Mouse (Mus musculus): ENCODE measurements around the gene Isca2. TPM values are rescaled to one million over a fixed set of nuclear protein-coding genes. Genes with fewer than 3 reads are reported as not detected.

The Isca2 gene
- polyA plus RNA-seq, 1 experiment from 2014 or later, result 171 TPM

- 77% methylated on average over 10 of the region's 10 CpGs for WGBS
- Histone ChIP-seq H3K9me3 (ENCODE audit: control insufficient read depth, low read length) (no peaks in the 10 kb centered on the region), H3K9ac (ENCODE audit: low read length) (no peak overlapping the region), H3K36me3 (ENCODE audit: control insufficient read depth, insufficient read depth, low read length) (no peaks in the 10 kb centered on the region), H3K4me3 (ENCODE audit: low read depth, low read length) (no peak overlapping the region), H3K27me3 (ENCODE audit: control insufficient read depth, insufficient read depth, low read length) (no peaks in the 10 kb centered on the region; the same call in 1 of the 2 replicates), H3K27ac (ENCODE audit: low read depth, low read length) (no peak overlapping the region), H3K4me1 (ENCODE audit: control insufficient read depth, insufficient read depth, low read length) (peaks cover 7% of the 10 kb centered on the region), H3K4me2 (no peak overlapping the region)
- ATAC-seq (ENCODE audit: low FRiP score), result no peak
- no peak for DNase-seq (ENCODE audit: low spot score, missing footprints)
Observed at GRCm38 (mm10) chr12:84790853-84791252, 17.8 kb downstream of the Isca2 start.

- no peak overlapping the region for H3K4me3 ChIP-seq (ENCODE audit: low read depth, low read length)
- ATAC-seq (ENCODE audit: low FRiP score), result no peak
- H3K9ac ChIP-seq (ENCODE audit: low read length), result no peak overlapping the region
- no peaks in the 10 kb centered on the region for H3K36me3 ChIP-seq (ENCODE audit: control insufficient read depth, insufficient read depth, low read length)
- no peak overlapping the region for H3K27ac ChIP-seq (ENCODE audit: low read depth, low read length)
- H3K4me1 ChIP-seq (ENCODE audit: control insufficient read depth, insufficient read depth, low read length), result no peaks in the 10 kb centered on the region
- DNase-seq (ENCODE audit: low spot score, missing footprints), result no peak
- H3K27me3 ChIP-seq (ENCODE audit: control insufficient read depth, insufficient read depth, low read length), result no peaks in the 10 kb centered on the region; the same call in 1 of the 2 replicates
- 76% methylated on average over 4 of the region's 4 CpGs for WGBS
- no peaks in the 10 kb centered on the region for H3K9me3 ChIP-seq (ENCODE audit: control insufficient read depth, low read length)
- H3K4me2 ChIP-seq, result no peak overlapping the region
Observed at GRCm38 (mm10) chr12:84792629-84793028, 19.6 kb downstream of the Isca2 start.

- DNase-seq (ENCODE audit: low spot score, missing footprints), result no peak
- no peak for ATAC-seq (ENCODE audit: low FRiP score)
Observed at GRCm38 (mm10) chr12:84794647-84795046, 21.6 kb downstream of the Isca2 start.

GRCm38 (mm10) chr12:84799086-84799485, 26.0 kb downstream of the Isca2 start:
- Histone ChIP-seq H3K27me3 (ENCODE audit: control insufficient read depth, insufficient read depth, low read length) (no peaks in the 10 kb centered on the region), H3K4me3 (ENCODE audit: low read depth, low read length) (no peak overlapping the region), H3K9me3 (ENCODE audit: control insufficient read depth, low read length) (no peaks in the 10 kb centered on the region), H3K36me3 (ENCODE audit: control insufficient read depth, insufficient read depth, low read length) (no peaks in the 10 kb centered on the region), H3K27ac (ENCODE audit: low read depth, low read length) (no peak overlapping the region), H3K4me2 (no peak overlapping the region), H3K9ac (ENCODE audit: low read length) (no peak overlapping the region), H3K4me1 (ENCODE audit: control insufficient read depth, insufficient read depth, low read length) (no peaks in the 10 kb centered on the region)
- no peak for ATAC-seq (ENCODE audit: low FRiP score)
- no peak for DNase-seq (ENCODE audit: low spot score, missing footprints)
- 92% methylated on average over 13 of the region's 13 CpGs for WGBS

More at GRCm38 (mm10) chr12:84794647-84795046, 21.6 kb downstream of the Isca2 start:
- Histone ChIP-seq H3K4me1 (ENCODE audit: control insufficient read depth, insufficient read depth, low read length) (no peaks in the 10 kb centered on the region), H3K27ac (ENCODE audit: low read depth, low read length) (no peak overlapping the region), H3K36me3 (ENCODE audit: control insufficient read depth, insufficient read depth, low read length) (no peaks in the 10 kb centered on the region), H3K27me3 (ENCODE audit: control insufficient read depth, insufficient read depth, low read length) (no peaks in the 10 kb centered on the region), H3K4me3 (ENCODE audit: low read depth, low read length) (no peak overlapping the region), H3K9ac (ENCODE audit: low read length) (no peak overlapping the region), H3K9me3 (ENCODE audit: control insufficient read depth, low read length) (no peaks in the 10 kb centered on the region), H3K4me2 (no peak overlapping the region)
- 87% methylated on average over 8 of the region's 8 CpGs for WGBS

- H3K27me3 ChIP-seq (ENCODE audit: control insufficient read depth, insufficient read depth, low read length), result no peaks in the 10 kb centered on the region
- no peak overlapping the region for H3K4me2 ChIP-seq
- ATAC-seq (ENCODE audit: low FRiP score) (no peak), DNase-seq (ENCODE audit: low spot score, missing footprints) (no peak)
- H3K4me3 ChIP-seq (ENCODE audit: low read depth, low read length), result no peak overlapping the region
- no peaks in the 10 kb centered on the region for H3K4me1 ChIP-seq (ENCODE audit: control insufficient read depth, insufficient read depth, low read length)
- no peak overlapping the region for H3K9ac ChIP-seq (ENCODE audit: low read length)
- H3K36me3 ChIP-seq (ENCODE audit: control insufficient read depth, insufficient read depth, low read length), result no peaks in the 10 kb centered on the region
- 78% methylated on average over 4 of the region's 4 CpGs for WGBS
- H3K27ac ChIP-seq (ENCODE audit: low read depth, low read length), result no peak overlapping the region
- no peaks in the 10 kb centered on the region for H3K9me3 ChIP-seq (ENCODE audit: control insufficient read depth, low read length)
Observed at GRCm38 (mm10) chr12:84800419-84800818, 27.4 kb downstream of the Isca2 start.

- H3K9me3 ChIP-seq (ENCODE audit: control insufficient read depth, low read length), result no peaks in the 10 kb centered on the region
- no peaks in the 10 kb centered on the region for H3K36me3 ChIP-seq (ENCODE audit: control insufficient read depth, insufficient read depth, low read length)
- 86% methylated on average over 13 of the region's 13 CpGs for whole genome bisulfite sequencing
- H3K27ac ChIP-seq (ENCODE audit: low read depth, low read length), result no peak overlapping the region
- H3K4me1 ChIP-seq (ENCODE audit: control insufficient read depth, insufficient read depth, low read length), result no peaks in the 10 kb centered on the region
- DNase-seq (ENCODE audit: low spot score, missing footprints) (no peak), ATAC-seq (ENCODE audit: low FRiP score) (no peak)
- H3K4me3 ChIP-seq (ENCODE audit: low read depth, low read length), result no peak overlapping the region
- H3K27me3 ChIP-seq (ENCODE audit: control insufficient read depth, insufficient read depth, low read length), result no peaks in the 10 kb centered on the region
- no peak overlapping the region for H3K4me2 ChIP-seq
- H3K9ac ChIP-seq (ENCODE audit: low read length), result no peak overlapping the region
Observed at GRCm38 (mm10) chr12:84801532-84802110, 28.6 kb downstream of the Isca2 start.

GRCm38 (mm10) chr12:84802625-84803024, 29.6 kb downstream of the Isca2 start:
- DNase-seq (ENCODE audit: low spot score, missing footprints) (no peak), ATAC-seq (ENCODE audit: low FRiP score) (no peak)
- Histone ChIP-seq H3K9ac (ENCODE audit: low read length) (no peak overlapping the region), H3K4me2 (no peak overlapping the region), H3K4me1 (ENCODE audit: control insufficient read depth, insufficient read depth, low read length) (no peaks in the 10 kb centered on the region), H3K27me3 (ENCODE audit: control insufficient read depth, insufficient read depth, low read length) (no peaks in the 10 kb centered on the region), H3K4me3 (ENCODE audit: low read depth, low read length) (no peak overlapping the region), H3K9me3 (ENCODE audit: control insufficient read depth, low read length) (no peaks in the 10 kb centered on the region), H3K36me3 (ENCODE audit: control insufficient read depth, insufficient read depth, low read length) (no peaks in the 10 kb centered on the region), H3K27ac (ENCODE audit: low read depth, low read length) (no peak overlapping the region)
- 85% methylated on average over 3 of the region's 3 CpGs for WGBS

GRCm38 (mm10) chr12:84805228-84805842, 32.3 kb downstream of the Isca2 start:
- no peak overlapping the region for H3K9ac ChIP-seq (ENCODE audit: low read length)
- 79% methylated on average over 9 of the region's 9 CpGs for WGBS
- DNase-seq (ENCODE audit: low spot score, missing footprints) (no peak), ATAC-seq (ENCODE audit: low FRiP score) (no peak)
- H3K4me2 ChIP-seq, result no peak overlapping the region
- no peaks in the 10 kb centered on the region for H3K27me3 ChIP-seq (ENCODE audit: control insufficient read depth, insufficient read depth, low read length)
- H3K4me3 ChIP-seq (ENCODE audit: low read depth, low read length), result no peak overlapping the region
- H3K4me1 ChIP-seq (ENCODE audit: control insufficient read depth, insufficient read depth, low read length), result no peaks in the 10 kb centered on the region
- H3K27ac ChIP-seq (ENCODE audit: low read depth, low read length), result no peak overlapping the region
- H3K9me3 ChIP-seq (ENCODE audit: control insufficient read depth, low read length), result no peaks in the 10 kb centered on the region
- H3K36me3 ChIP-seq (ENCODE audit: control insufficient read depth, insufficient read depth, low read length), result no peaks in the 10 kb centered on the region

GRCm38 (mm10) chr12:84806010-84806409, 33.0 kb downstream of the Isca2 start:
- no peak overlapping the region for H3K9ac ChIP-seq (ENCODE audit: low read length)
- ATAC-seq (ENCODE audit: low FRiP score) (no peak), DNase-seq (ENCODE audit: low spot score, missing footprints) (no peak)
- no peak overlapping the region for H3K4me3 ChIP-seq (ENCODE audit: low read depth, low read length)
- H3K9me3 ChIP-seq (ENCODE audit: control insufficient read depth, low read length), result no peaks in the 10 kb centered on the region
- H3K27ac ChIP-seq (ENCODE audit: low read depth, low read length), result no peak overlapping the region
- no peaks in the 10 kb centered on the region for H3K4me1 ChIP-seq (ENCODE audit: control insufficient read depth, insufficient read depth, low read length)
- H3K27me3 ChIP-seq (ENCODE audit: control insufficient read depth, insufficient read depth, low read length), result no peaks in the 10 kb centered on the region
- WGBS, result 80% methylated on average over 1 of the region's 1 CpGs
- H3K36me3 ChIP-seq (ENCODE audit: control insufficient read depth, insufficient read depth, low read length), result no peaks in the 10 kb centered on the region
- no peak overlapping the region for H3K4me2 ChIP-seq

Measured in midbrain, embryonic 11.5 days (tissue).